Mouse (Mus musculus) forebrain, postnatal 0 days (tissue): ENCODE results near the gene Vegfa. TPM values are rescaled to one million over a fixed set of nuclear protein-coding genes. Genes with fewer than 3 reads are reported as not detected.

Source experiments
- ATAC-seq: fragments of 200-750 bp; cut with Nextera tagmentation; 2 replicates; pipeline ENCODE4 v1.8.0; 2017; ENCODE audit warnings: mild to moderate bottlenecking, moderate library complexity
- DNase-seq: peaks from one replicate; pipeline ENCODE4 v3.0.0-alpha.2; 2015
- H3K27ac ChIP-seq: fragments of 300-500 bp; sonication (generic); 2 replicates; pipeline ENCODE4 v1.5.1; 2014; ENCODE audit warnings: low read depth, mild to moderate bottlenecking, antibody characterized with exemption, low read length, moderate library complexity, mixed read lengths
- H3K27me3 ChIP-seq: fragments of 300-500 bp; sonication (generic); 2 replicates; pipeline ENCODE4 v1.6.1; 2014; ENCODE audit warnings: mild to moderate bottlenecking, low read length, mixed read lengths; ENCODE audit not compliant: insufficient read depth
- H3K36me3 ChIP-seq: fragments of 300-500 bp; sonication (generic); 2 replicates; pipeline ENCODE4 v1.6.1; 2014; ENCODE audit warnings: mild to moderate bottlenecking, moderate library complexity; ENCODE audit not compliant: insufficient read depth
- H3K4me1 ChIP-seq: fragments of 300-500 bp; sonication (generic); 2 replicates; pipeline ENCODE4 v1.6.1; 2014; ENCODE audit warnings: antibody characterized with exemption; ENCODE audit not compliant: insufficient read depth
- H3K4me2 ChIP-seq: fragments of 300-500 bp; sonication (generic); 2 replicates; pipeline ENCODE4 v1.6.1; 2014; ENCODE audit warnings: low read depth, mild to moderate bottlenecking, moderate library complexity
- H3K4me3 ChIP-seq: fragments of 300-500 bp; sonication (generic); 2 replicates; pipeline ENCODE4 v1.5.1; 2014; ENCODE audit warnings: low read depth, low read length, mixed read lengths
- H3K9ac ChIP-seq: fragments of 300-500 bp; sonication (generic); 2 replicates; pipeline ENCODE4 v1.6.1; 2014; ENCODE audit warnings: mild to moderate bottlenecking
- H3K9me3 ChIP-seq: fragments of 300-500 bp; sonication (generic); 2 replicates; pipeline ENCODE4 v1.6.1; 2016; ENCODE audit warnings: low read length
- CTCF ChIP-seq: sonication (generic); IDR thresholded peaks from 2 replicates; pipeline ENCODE4 v1.5.1; 2016; ENCODE audit warnings: antibody characterized with exemption, control low read depth, low read depth
- WGBS: fragments of 180-500 bp; shearing (Covaris S2); extraction: QIAGEN DNeasy Blood & Tissue Kit; methylation state at CpG from one replicate; pipeline ENCODE4 v1.1.7; 2014; 5-methylcytosine and 5-hydroxymethylcytosine counted together
- polyA plus RNA-seq: library from polyadenylated mRNA; unstranded; fragments of >200 nt; fragmentation: Nextera tagmentation; extraction: Ambion mirVana; gene quantifications from 2 replicates; pipeline ENCODE4 v1.2.1, GENCODE M21; 2015
- total RNA-seq: library from RNA; depleted of rRNA; stranded (reverse); fragments of >200 nt; gene quantifications from 2 replicates; pipeline ENCODE4 v1.2.3, GENCODE M21; 2014; rRNA removed

Vegfa gene
- total and polyA plus RNA-seq, 2 experiments from 2014 or later = 2.0 to 96.5 TPM

GRCm38 (mm10) chr17:45969596-45969995, 62.6 kb downstream of the Vegfa start:
- H3K9ac ChIP-seq = no peak overlapping the region
- no peak for TF ChIP-seq CTCF
- no peaks in the 10 kb centered on the region for H3K4me1 ChIP-seq
- no peak overlapping the region for H3K4me2 ChIP-seq
- ATAC-seq (no peak), DNase-seq (no peak)
- no peak overlapping the region for H3K27ac ChIP-seq
- no peaks in the 10 kb centered on the region for H3K27me3 ChIP-seq
- H3K4me3 ChIP-seq = no peak overlapping the region
- 46% methylated on average over 8 of the region's 8 CpGs for WGBS
- no peaks in the 10 kb centered on the region for H3K36me3 ChIP-seq
- no peaks in the 10 kb centered on the region for H3K9me3 ChIP-seq

- Histone ChIP-seq H3K9ac (no peak overlapping the region), H3K4me1 (no peaks in the 10 kb centered on the region), H3K27me3 (no peaks in the 10 kb centered on the region), H3K4me3 (no peak overlapping the region), H3K9me3 (no peaks in the 10 kb centered on the region), H3K4me2 (no peak overlapping the region), H3K36me3 (no peaks in the 10 kb centered on the region), H3K27ac (no peak overlapping the region)
- 81% methylated on average over 11 of the region's 11 CpGs for WGBS
- no peak for TF ChIP-seq CTCF
- DNase-seq = no peak
- ATAC-seq = no peak
These were observed 63.8 kb downstream of the Vegfa start for GRCm38 (mm10) chr17:45968341-45968740.

Other genes starting within 250 kb of the Vegfa start
- gene Mrps18a, start 78.6 kb upstream of the Vegfa start, total RNA-seq = 72.9 and 79.4 TPM in 2 replicates
- 171 and 176 TPM in 2 replicates for gene Mrps18a, start 78.6 kb upstream of the Vegfa start, polyA plus RNA-seq
- 63.7 and 94.6 TPM in 2 replicates for gene Rsph9, start 111.8 kb upstream of the Vegfa start, total RNA-seq
- gene Rsph9, start 111.8 kb upstream of the Vegfa start, polyA plus RNA-seq = 87.0 and 101 TPM in 2 replicates
- 11.6 and 14.1 TPM in 2 replicates for gene Mad2l1bp, start 121.2 kb upstream of the Vegfa start, total RNA-seq
- gene Mad2l1bp, start 121.2 kb upstream of the Vegfa start, polyA plus RNA-seq = 21.7 and 24.6 TPM in 2 replicates
- gene Gtpbp2, start 128.7 kb upstream of the Vegfa start, total RNA-seq = 79.0 and 91.8 TPM in 2 replicates
- 14.8 and 19.8 TPM in 2 replicates for gene Gtpbp2, start 128.7 kb upstream of the Vegfa start, polyA plus RNA-seq
- 9.6 and 11.7 TPM in 2 replicates for gene Polh, start 170.3 kb upstream of the Vegfa start, total RNA-seq
- gene Polh, start 170.3 kb upstream of the Vegfa start, polyA plus RNA-seq = 3.1 and 4.7 TPM in 2 replicates
- gene Xpo5, start 170.4 kb upstream of the Vegfa start, total RNA-seq = 52.6 and 61.5 TPM in 2 replicates
- gene Xpo5, start 170.4 kb upstream of the Vegfa start, polyA plus RNA-seq = 18.1 and 23.2 TPM in 2 replicates
- 51.1 and 82.9 TPM in 2 replicates for gene Polr1c, start 215.7 kb upstream of the Vegfa start, total RNA-seq
- 57.6 and 59.6 TPM in 2 replicates for gene Polr1c, start 215.7 kb upstream of the Vegfa start, polyA plus RNA-seq
- gene Yipf3, start 215.7 kb upstream of the Vegfa start, total RNA-seq = 15.8 and 16.1 TPM in 2 replicates
- 64.8 and 74.2 TPM in 2 replicates for gene Yipf3, start 215.7 kb upstream of the Vegfa start, polyA plus RNA-seq
- 51.5 and 56.6 TPM in 2 replicates for gene Lrrc73, start 221.2 kb upstream of the Vegfa start, total RNA-seq
- 36.1 and 37.2 TPM in 2 replicates for gene Lrrc73, start 221.2 kb upstream of the Vegfa start, polyA plus RNA-seq